Mouse (Mus musculus): ENCODE measurements around the gene Ccdc169.

DNA sequence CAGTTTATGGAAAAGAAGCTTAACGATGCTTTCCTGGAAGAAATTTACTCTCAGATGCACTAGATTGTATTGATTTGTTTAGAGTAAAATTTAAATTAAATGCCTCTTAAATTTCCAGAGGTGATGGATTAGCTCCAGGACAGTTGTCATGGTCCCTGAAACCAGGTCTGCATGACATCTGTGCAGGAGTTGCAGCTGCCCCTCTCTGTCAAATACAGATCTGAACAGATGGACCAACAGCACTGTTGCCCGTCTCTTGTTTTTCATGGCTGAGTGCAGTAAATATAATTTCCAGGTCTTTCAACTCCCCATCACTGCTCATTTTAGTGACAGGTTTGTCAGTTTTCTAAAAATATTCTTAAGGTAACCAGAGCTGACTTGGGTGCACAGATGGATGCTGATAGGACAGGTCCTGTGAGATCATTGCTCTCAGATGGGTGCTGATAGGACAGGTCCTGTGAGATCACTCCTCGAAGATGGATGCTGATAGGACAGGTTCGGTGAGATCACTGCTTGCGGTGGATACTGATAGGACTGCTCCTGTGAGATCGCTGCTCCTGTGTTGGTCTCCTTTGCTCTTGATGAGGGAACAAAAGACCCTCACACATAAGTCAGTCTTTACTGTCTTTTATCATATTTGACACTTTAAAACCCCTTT, 5.4 kb upstream of the Ccdc169 start:
- no peak for TF ChIP-seq CTCF (IDR thresholded peaks at IDR 0.05; ENCODE audit: borderline replicate concordance, extremely low read depth, insufficient read depth, insufficient read length)
- no peak for TF ChIP-seq POLR2A (IDR thresholded peaks at IDR 0.05; ENCODE audit: borderline replicate concordance, extremely low read depth, insufficient read depth, insufficient read length, poor library complexity, severe bottlenecking)
